Mouse (Mus musculus): Measurements from ENCODE around the gene Nr1d1.

- no peak for TF ChIP-seq ZNF384 (IDR thresholded peaks at IDR 0.05; ENCODE audit: low read depth, low read length)
- TF ChIP-seq MAFK (IDR thresholded peaks at IDR 0.05; ENCODE audit: insufficient read depth, low read depth, low read length) = no peak
- no peak for TF ChIP-seq ZC3H11A (IDR thresholded peaks at IDR 0.05; ENCODE audit: borderline replicate concordance, low read depth, low read length)
Measured at GRCm38 (mm10) chr11:98773635-98774295, 1.4 kb downstream of the Nr1d1 start.

All from ES-E14 (cell line).